Mouse (Mus musculus) small intestine, adult 2 months (tissue): ENCODE results near the gene Bcl11a.

Experiments
- CTCF ChIP-seq: fragments of 200-500 bp; IDR thresholded peaks from 2 replicates; pipeline ENCODE4 v1.5.1; 2012; ENCODE audit warnings: low read depth, mild to moderate bottlenecking, control low read depth, inconsistent platforms, low read length, moderate library complexity, mixed read lengths; ENCODE audit not compliant: insufficient replicate concordance, insufficient read length; ENCODE audit errors: extremely low read depth
- POLR2A ChIP-seq: fragments of 200-500 bp; IDR thresholded peaks from 2 replicates; pipeline ENCODE4 v1.6.1; 2012; ENCODE audit warnings: low read depth, mild to moderate bottlenecking, control low read depth, inconsistent platforms, low read length, moderate library complexity

GRCm38 (mm10) chr11:24208951-24209351 is 131.1 kb downstream of the Bcl11a start:
- TF ChIP-seq CTCF (no peak), POLR2A (no peak)
